Mouse (Mus musculus) lung, embryonic 14.5 days (tissue): ENCODE measurements around the gene Kcnq1. TPM values are rescaled to one million over a fixed set of nuclear protein-coding genes. Genes with fewer than 3 reads are reported as not detected.

Experiments used
- ATAC-seq: fragments of 200-750 bp; cut with Nextera tagmentation; 2 replicates; pipeline ENCODE4 v1.8.0; 2017; ENCODE audit warnings: mild to moderate bottlenecking, moderate TSS enrichment, moderate library complexity; ENCODE audit not compliant: insufficient read depth
- DNase-seq: peaks from one replicate; pipeline ENCODE4 v3.0.0-alpha.2; 2015
- H3K27ac ChIP-seq: fragments of 300-500 bp; sonication (generic); 2 replicates; pipeline ENCODE4 v1.5.1; 2014; ENCODE audit warnings: low read depth, mild to moderate bottlenecking, moderate library complexity
- H3K27me3 ChIP-seq: fragments of 300-500 bp; sonication (generic); 2 replicates; pipeline ENCODE4 v1.6.1; 2014; ENCODE audit warnings: low read length, control low read depth; ENCODE audit not compliant: insufficient read depth
- H3K36me3 ChIP-seq: fragments of 300-500 bp; sonication (generic); 2 replicates; pipeline ENCODE4 v1.6.1; 2014; ENCODE audit warnings: control low read depth; ENCODE audit not compliant: insufficient read depth
- H3K4me1 ChIP-seq: fragments of 300-500 bp; sonication (generic); 2 replicates; pipeline ENCODE4 v1.6.1; 2014; ENCODE audit warnings: antibody characterized with exemption, control low read depth; ENCODE audit not compliant: insufficient read depth
- H3K4me2 ChIP-seq: fragments of 300-500 bp; sonication (generic); 2 replicates; pipeline ENCODE4 v1.6.1; 2014; ENCODE audit warnings: mild to moderate bottlenecking
- H3K4me3 ChIP-seq: fragments of 300-500 bp; sonication (generic); 2 replicates; pipeline ENCODE4 v1.5.1; 2014; ENCODE audit warnings: low read depth, low read length
- H3K9ac ChIP-seq: fragments of 300-500 bp; sonication (generic); 2 replicates; pipeline ENCODE4 v1.6.1; 2014
- H3K9me3 ChIP-seq: fragments of 300-500 bp; sonication (generic); 2 replicates; pipeline ENCODE4 v1.6.1; 2016; ENCODE audit warnings: low read depth, low read length, control low read depth
- CTCF ChIP-seq: IDR thresholded peaks from 2 replicates; pipeline ENCODE4 v1.5.1; 2016; ENCODE audit warnings: antibody characterized with exemption, low read depth
- WGBS: fragments of 180-500 bp; shearing (Covaris S2); extraction: QIAGEN DNeasy Blood & Tissue Kit; methylation state at CpG from one replicate; pipeline ENCODE4 v1.1.7; 2014; 5-methylcytosine and 5-hydroxymethylcytosine counted together
- polyA plus RNA-seq: library from polyadenylated mRNA; unstranded; fragments of >200 nt; fragmentation: Nextera tagmentation; extraction: Ambion mirVana; gene quantifications from 2 replicates; pipeline ENCODE4 v1.2.1, GENCODE M21; 2014

The Kcnq1 gene
- polyA plus RNA-seq, 1 experiment from 2014 or later, result 5.3 TPM

DNA sequence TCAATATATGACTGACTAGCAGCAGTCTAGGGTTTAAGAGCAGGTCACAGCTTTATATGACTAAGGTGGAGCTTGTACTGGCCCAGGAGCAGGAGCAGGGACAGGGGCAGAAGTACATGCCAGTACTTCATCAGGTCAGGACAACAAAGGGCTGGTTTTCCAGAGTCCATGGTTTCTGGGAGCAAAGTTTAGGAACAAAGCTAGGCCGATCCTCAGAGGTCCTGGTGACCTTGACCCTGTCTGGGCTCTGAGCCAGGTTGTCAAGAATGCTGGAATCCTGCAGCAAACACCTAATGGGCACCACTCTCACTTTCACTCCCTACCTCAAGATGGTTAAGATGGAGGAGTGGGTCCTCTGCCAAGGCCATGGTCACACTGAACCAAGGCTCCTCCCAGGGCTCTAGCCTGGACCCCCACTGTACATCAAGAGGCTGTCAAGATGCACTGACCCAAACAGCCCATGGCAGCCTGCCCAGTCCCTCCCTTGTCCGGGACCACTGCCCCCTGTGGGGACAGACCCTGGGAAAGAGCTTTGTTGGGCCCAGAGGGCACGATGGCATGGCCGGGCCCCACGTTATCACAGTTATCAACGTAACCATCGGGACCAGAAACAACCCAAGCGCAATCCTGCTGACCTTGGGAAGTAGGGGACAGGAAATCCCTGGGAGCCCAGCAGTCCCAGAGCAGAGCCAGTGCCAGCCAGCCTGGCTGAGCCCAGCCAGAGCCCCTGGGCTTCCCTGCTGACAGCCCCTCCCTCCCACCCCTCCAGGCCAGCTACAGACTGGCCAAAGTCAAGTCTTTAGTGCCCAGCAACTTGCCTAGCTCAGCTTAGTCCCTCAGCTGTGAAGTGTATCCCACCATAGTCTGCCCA is 259.0 kb downstream of the Kcnq1 start:
- Histone ChIP-seq H3K27me3 (no peaks in the 10 kb centered on the region), H3K4me1 (peaks cover 19% of the 10 kb centered on the region), H3K36me3 (no peaks in the 10 kb centered on the region), H3K9me3 (no peaks in the 10 kb centered on the region), H3K4me3 (no peak overlapping the region), H3K9ac (no peak overlapping the region), H3K4me2 (no peak overlapping the region), H3K27ac (no peak overlapping the region; the same call in 1 of the 2 replicates)
- DNase-seq, result peak; percentile 40
- ATAC-seq, result no peak
- WGBS, result 70% methylated on average over 8 of the region's 8 CpGs
- TF ChIP-seq CTCF, result no peak

DNA sequence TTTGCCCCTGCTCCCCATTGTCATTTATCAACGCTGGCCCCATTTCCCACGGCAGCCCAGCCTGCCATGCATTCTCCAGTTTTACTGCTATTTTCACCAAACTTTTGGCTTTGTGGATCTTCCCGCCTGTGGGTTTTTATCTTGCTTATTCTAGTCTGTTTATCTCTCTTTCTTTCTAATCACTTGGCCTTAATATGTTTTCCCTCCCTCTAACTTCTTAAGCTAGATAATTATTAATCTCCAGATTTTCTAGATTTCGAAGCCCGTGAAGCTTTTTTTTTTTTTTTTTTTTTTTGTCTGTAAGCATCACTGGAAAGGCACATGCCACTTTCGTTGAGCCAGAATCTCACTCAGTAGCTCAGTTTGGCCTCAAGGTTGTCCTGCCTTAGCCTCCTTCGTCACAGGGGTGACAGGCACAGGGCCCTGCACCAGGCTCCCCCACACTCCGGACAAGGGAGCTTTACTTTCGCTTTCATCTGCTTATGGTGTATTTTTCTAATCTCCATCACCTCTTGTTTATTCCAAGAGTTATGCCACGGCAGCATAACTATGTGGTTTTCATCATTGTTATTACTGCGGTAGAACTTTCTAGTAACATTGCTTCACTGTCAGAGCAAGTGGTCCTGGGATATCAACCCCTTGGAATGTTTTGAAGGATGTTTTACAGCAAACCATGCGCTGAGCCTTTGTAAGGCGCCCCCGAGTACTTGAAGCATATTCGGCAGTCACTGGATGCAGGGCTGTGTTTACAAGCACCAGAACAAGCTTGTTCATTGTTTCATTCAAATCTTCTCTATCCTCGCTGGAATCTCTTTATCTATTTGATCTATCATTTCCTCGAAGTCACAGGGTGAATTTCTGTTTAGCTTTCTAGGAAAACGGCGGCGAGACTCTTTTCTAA is 261.5 kb downstream of the Kcnq1 start:
- H3K4me3 ChIP-seq, result no peak overlapping the region
- peak; percentile 52 for DNase-seq
- H3K4me2 ChIP-seq, result peak overlapping the region; percentile 48
- H3K36me3 ChIP-seq, result no peaks in the 10 kb centered on the region
- peaks cover 22% of the 10 kb centered on the region for H3K4me1 ChIP-seq
- H3K27me3 ChIP-seq, result no peaks in the 10 kb centered on the region
- TF ChIP-seq CTCF, result no peak
- no peak for ATAC-seq
- WGBS, result 32% methylated on average over 20 of the region's 20 CpGs
- H3K9me3 ChIP-seq, result no peaks in the 10 kb centered on the region
- no peak overlapping the region for H3K9ac ChIP-seq
- peak overlapping the region; percentile 21; the same call in 1 of the 2 replicates for H3K27ac ChIP-seq

DNA sequence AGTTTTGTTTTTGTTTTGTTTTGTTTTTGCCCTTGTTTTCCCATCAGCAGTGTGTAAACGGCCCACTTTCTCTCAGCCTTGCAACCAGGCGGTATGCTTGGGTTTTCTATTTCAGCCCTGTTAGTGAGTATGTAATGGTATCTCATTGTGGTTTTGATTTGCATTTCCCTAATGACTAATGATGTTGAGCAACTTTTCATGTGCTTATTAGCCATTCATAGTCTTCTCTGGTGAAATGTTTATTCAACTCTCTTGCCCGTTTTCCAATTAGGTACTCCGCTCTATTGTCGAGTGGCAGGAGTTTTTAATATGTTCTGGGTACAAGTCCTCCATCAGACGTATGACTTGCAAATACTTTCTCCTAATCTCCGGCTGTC is 262.1 kb downstream of the Kcnq1 start:
- ATAC-seq, result no peak
- Histone ChIP-seq H3K4me2 (peak overlapping the region; percentile 48; the same call in 1 of the 2 replicates), H3K4me1 (peaks cover 28% of the 10 kb centered on the region)

DNA sequence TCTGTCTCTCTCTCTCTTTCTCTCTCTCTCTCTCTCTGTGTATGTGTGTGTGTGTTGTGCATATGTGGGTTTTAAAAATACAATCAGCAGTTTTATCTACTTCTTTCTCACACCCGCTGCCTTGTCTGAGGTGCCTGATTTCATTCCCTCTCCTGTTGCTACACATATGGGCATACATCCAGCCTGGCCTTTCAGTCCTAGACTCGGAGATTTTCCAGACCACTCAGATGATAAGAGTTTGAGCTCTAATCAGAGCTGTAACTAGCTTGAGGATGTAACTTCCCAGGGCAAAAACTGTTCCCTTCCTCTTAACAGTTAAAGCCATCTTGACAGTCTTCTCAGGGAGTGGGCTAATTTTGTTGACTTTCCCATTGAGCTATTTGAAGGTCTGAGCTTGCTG is 265.2 kb downstream of the Kcnq1 start:
- H3K4me2 ChIP-seq, result no peak overlapping the region
- H3K4me1 ChIP-seq, result peaks cover 15% of the 10 kb centered on the region
- no peaks in the 10 kb centered on the region for H3K27me3 ChIP-seq
- no peak overlapping the region for H3K9ac ChIP-seq
- no peaks in the 10 kb centered on the region for H3K36me3 ChIP-seq
- H3K4me3 ChIP-seq, result no peak overlapping the region
- H3K9me3 ChIP-seq, result no peaks in the 10 kb centered on the region
- H3K27ac ChIP-seq, result no peak overlapping the region
- DNase-seq (peak; percentile 24), ATAC-seq (no peak)
- 27% methylated on average over 2 of the region's 2 CpGs for WGBS
- no peak for TF ChIP-seq CTCF

More for the DNA sequence above, 262.1 kb downstream of the Kcnq1 start:
- H3K27ac ChIP-seq, result peak overlapping the region; percentile 21; the same call in 1 of the 2 replicates
- no peaks in the 10 kb centered on the region for H3K36me3 ChIP-seq
- 63% methylated on average over 7 of the region's 7 CpGs for WGBS
- no peak for TF ChIP-seq CTCF
- no peaks in the 10 kb centered on the region for H3K27me3 ChIP-seq
- DNase-seq, result no peak
- H3K9me3 ChIP-seq, result no peaks in the 10 kb centered on the region
- no peak overlapping the region for H3K4me3 ChIP-seq
- H3K9ac ChIP-seq, result no peak overlapping the region

DNA sequence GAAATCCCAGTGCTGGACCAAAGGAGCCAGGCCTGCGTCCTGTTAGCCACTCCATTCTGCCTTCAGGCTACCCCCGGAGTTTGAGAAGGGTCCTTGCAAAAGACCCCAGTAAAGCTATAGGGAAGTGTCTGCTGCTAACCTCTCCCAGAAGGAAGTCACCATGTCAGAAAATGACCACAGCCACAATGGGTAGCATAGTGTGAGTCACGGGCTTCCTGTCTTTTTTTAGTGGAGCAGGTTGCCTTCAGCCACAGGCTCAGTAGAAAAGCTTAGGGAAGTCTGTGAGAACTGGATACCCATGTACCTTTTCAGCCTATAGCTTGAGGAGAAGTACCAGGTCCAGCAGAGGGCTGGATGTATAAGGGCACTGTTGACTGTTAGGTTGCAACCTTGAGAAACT is 267.1 kb downstream of the Kcnq1 start:
- Histone ChIP-seq H3K9me3 (no peaks in the 10 kb centered on the region), H3K4me2 (no peak overlapping the region), H3K9ac (no peak overlapping the region), H3K36me3 (no peaks in the 10 kb centered on the region), H3K27me3 (no peaks in the 10 kb centered on the region), H3K4me3 (no peak overlapping the region), H3K27ac (no peak overlapping the region), H3K4me1 (peaks cover 8% of the 10 kb centered on the region; the same call in 1 of the 2 replicates)
- no peak for DNase-seq
- WGBS, result 71% methylated on average over 3 of the region's 3 CpGs
- no peak for ATAC-seq
- no peak for TF ChIP-seq CTCF

- ATAC-seq, result 0 out of 2 replicates have a peak, but pooled peaks have one; percentile 26
- no peak overlapping the region for H3K4me3 ChIP-seq
- H3K36me3 ChIP-seq, result no peaks in the 10 kb centered on the region
- H3K9ac ChIP-seq, result no peak overlapping the region
- no peak for DNase-seq
- peaks cover 8% of the 10 kb centered on the region; the same call in 1 of the 2 replicates for H3K4me1 ChIP-seq
- no peaks in the 10 kb centered on the region for H3K27me3 ChIP-seq
- H3K4me2 ChIP-seq, result no peak overlapping the region
- WGBS, result 83% methylated on average over 16 of the region's 16 CpGs
- TF ChIP-seq CTCF, result no peak
- H3K27ac ChIP-seq, result peak overlapping the region; percentile 42; the same call in 1 of the 2 replicates
- no peaks in the 10 kb centered on the region for H3K9me3 ChIP-seq
Observed at GRCm38 (mm10) chr7:143375945-143376344, 269.8 kb downstream of the Kcnq1 start.
